Comparison of ENCODE assay signal across 35 mouse cellular contexts in the genomic region with DNA sequence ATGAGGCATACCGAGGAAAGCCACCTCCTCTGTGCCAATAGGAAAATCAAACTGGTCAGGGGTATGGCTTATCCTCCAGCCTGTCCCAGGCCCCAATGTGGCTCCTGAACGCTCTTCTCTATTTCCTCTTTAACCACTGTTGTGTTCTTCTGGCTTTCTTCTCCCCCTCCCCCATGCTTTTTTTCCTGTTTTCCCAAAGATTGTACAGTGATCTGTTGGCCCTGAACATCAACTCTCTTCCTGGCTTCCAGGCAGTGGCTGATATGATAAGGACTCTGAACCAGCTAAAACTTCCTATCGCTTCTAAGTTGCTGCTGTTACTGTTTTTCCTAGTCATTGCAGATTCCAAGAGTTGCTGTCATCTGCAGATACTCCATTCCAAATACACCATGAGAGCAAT. TPM values are rescaled to one million over a fixed set of nuclear protein-coding genes. Genes with fewer than 3 reads are reported as not detected.
DNase-seq lines count a peak whose midpoint lies in the region; ATAC-seq lines count a peak whose summit lies in the region.
"Had no signal": no experiment of that assay in that cellular context is flagged by ENCODE, and none has a peak within 500 bp of the region (broad histone marks: within the 10 kb centered on the region; RNA-seq: fewer than 3 reads in every experiment).

No protein-coding gene starts in this region.

- DNase-seq in heart, adult 11 months: peak; percentile 87
- DNase-seq in heart, adult 9 months (ENCODE audit: low spot score in 2 of 2): no peak
- no peak for DNase-seq in heart, postnatal 4 days
- no peak for DNase-seq in liver, embryonic 11.5 days (ENCODE audit: low spot score)
- DNase-seq in liver: no peak
- no peak for DNase-seq in forebrain, embryonic 10.5 days (ENCODE audit: extremely low spot score, low spot score)
- DNase-seq: adrenal gland, adult 2 months; adrenal gland, postnatal 36 days; cerebellum, adult 18-20 months; cerebellum, postnatal 10 days; forebrain, postnatal 0 days; kidney, adult 2 months; kidney, postnatal 36 days; right cerebral cortex, adult 18-20 months; spleen, adult 18-20 months; thymus, postnatal 14 days had no signal

- no peak overlapping the region for H3K4me3 ChIP-seq in heart, embryonic 15.5 days
- no peak overlapping the region for H3K4me3 ChIP-seq in liver, embryonic 11.5 days (ENCODE audit: low read depth, low read length)
- no peak overlapping the region for H3K4me3 ChIP-seq in forebrain, embryonic 10.5 days
- H3K4me3 ChIP-seq: erythroblast, embryonic 14.5 days; forebrain, embryonic 12.5 days; hindbrain, embryonic 10.5 days; hindbrain, embryonic 15.5 days; layer of hippocampus, adult 2 months; limb, embryonic 13.5 days; lung, embryonic 15.5 days; midbrain, embryonic 12.5 days; myocyte; neural tube, embryonic 12.5 days had no signal

- peaks cover 25% of the 10 kb centered on the region for H3K36me3 ChIP-seq in heart, embryonic 15.5 days
- peaks cover 21% of the 10 kb centered on the region for H3K36me3 ChIP-seq in liver, embryonic 11.5 days (ENCODE audit: control insufficient read depth, insufficient read depth, low read length)
- peaks cover 64% of the 10 kb centered on the region for H3K36me3 ChIP-seq in forebrain, embryonic 10.5 days (replicated peaks)

- H3K27me3 ChIP-seq in heart, embryonic 15.5 days: no peaks in the 10 kb centered on the region
- no peaks in the 10 kb centered on the region for H3K27me3 ChIP-seq in liver, embryonic 11.5 days (replicated peaks; ENCODE audit: control insufficient read depth, insufficient read depth, low read length)
- H3K27me3 ChIP-seq in forebrain, embryonic 10.5 days (ENCODE audit: poor library complexity, severe bottlenecking): no peaks in the 10 kb centered on the region
- H3K27me3 ChIP-seq: CH12.LX; forebrain, embryonic 12.5 days; hindbrain, embryonic 15.5 days; limb, embryonic 13.5 days; lung, embryonic 15.5 days; midbrain, embryonic 12.5 days; neural tube, embryonic 12.5 days had no signal

- H3K4me2 ChIP-seq in heart, embryonic 15.5 days: no peak overlapping the region
- no peak overlapping the region for H3K4me2 ChIP-seq in liver, embryonic 11.5 days
- H3K4me2 ChIP-seq: forebrain, embryonic 12.5 days; hindbrain, embryonic 15.5 days; limb, embryonic 13.5 days; lung, embryonic 15.5 days; midbrain, embryonic 12.5 days; neural tube, embryonic 12.5 days had no signal

- no peak overlapping the region for H3K9ac ChIP-seq in heart, embryonic 15.5 days
- H3K9ac ChIP-seq in liver, embryonic 11.5 days (ENCODE audit: low read depth, low read length): no peak overlapping the region
- H3K9ac ChIP-seq: forebrain, embryonic 12.5 days; forebrain, postnatal 0 days; hindbrain, embryonic 15.5 days; limb, embryonic 13.5 days; lung, embryonic 15.5 days; midbrain, embryonic 12.5 days; neural tube, embryonic 12.5 days had no signal

- no peaks in the 10 kb centered on the region for H3K9me3 ChIP-seq in heart, embryonic 15.5 days (replicated peaks)
- no peaks in the 10 kb centered on the region for H3K9me3 ChIP-seq in liver, embryonic 11.5 days (ENCODE audit: control insufficient read depth, low read length)
- H3K9me3 ChIP-seq in forebrain, embryonic 10.5 days: no peaks in the 10 kb centered on the region
- H3K9me3 ChIP-seq: forebrain, embryonic 12.5 days; hindbrain, embryonic 10.5 days; hindbrain, embryonic 15.5 days; limb, embryonic 13.5 days; lung, embryonic 15.5 days; midbrain, embryonic 12.5 days; neural tube, embryonic 12.5 days had no signal

- H3K27ac ChIP-seq in heart, embryonic 15.5 days: peak overlapping the region; percentile 54
- H3K27ac ChIP-seq in liver, embryonic 11.5 days (ENCODE audit: low read depth, low read length): no peak overlapping the region
- no peak overlapping the region for H3K27ac ChIP-seq in forebrain, embryonic 10.5 days
- H3K27ac ChIP-seq: forebrain, embryonic 12.5 days; hindbrain, embryonic 10.5 days; hindbrain, embryonic 15.5 days; layer of hippocampus, adult 2 months; limb, embryonic 13.5 days; lung, embryonic 15.5 days; midbrain, embryonic 12.5 days; neural tube, embryonic 12.5 days had no signal

- WGBS in heart, embryonic 15.5 days: 65% methylated on average over 3 of the region's 3 CpGs
- WGBS in liver, embryonic 11.5 days: 63% methylated on average over 3 of the region's 3 CpGs
- WGBS in forebrain, embryonic 10.5 days: 93% methylated on average over 3 of the region's 3 CpGs

- ATAC-seq in heart, embryonic 15.5 days (replicated peaks; ENCODE audit: insufficient number of reproducible peaks, insufficient read depth, low FRiP score, low read depth): peak; percentile 60; the same call in 1 of the 2 replicates
- ATAC-seq in liver, embryonic 11.5 days (replicated peaks; ENCODE audit: low FRiP score): 0 out of 2 replicates have a peak, but pooled peaks have one; percentile 19
- ATAC-seq: activated CD4-positive, CD25-positive, alpha-beta regulatory T cell, adult 4 months; forebrain, postnatal 0 days; inflammation-experienced regulatory T-cells, adult 6 months had no signal

- H3K4me1 ChIP-seq in heart, embryonic 15.5 days (replicated peaks): peaks cover 23% of the 10 kb centered on the region
- peaks cover 22% of the 10 kb centered on the region for H3K4me1 ChIP-seq in liver, embryonic 11.5 days (replicated peaks; ENCODE audit: control insufficient read depth, insufficient read depth, low read length)
- peaks cover 22% of the 10 kb centered on the region for H3K4me1 ChIP-seq in forebrain, embryonic 10.5 days
- H3K4me1 ChIP-seq: hindbrain, embryonic 15.5 days; midbrain, embryonic 12.5 days; neural tube, embryonic 12.5 days had no signal

RNA-seq across cellular contexts. Expression of a gene that starts 6.2 kb away (rescaled TPM):
- polyA plus RNA-seq in heart, embryonic 15.5 days (2015; fragmentation: Nextera tagmentation; extraction: Ambion mirVana): 78.9 and 87.9 TPM in 2 replicates
- total RNA-seq in heart, postnatal 4 days (2021): 10 to 100 TPM; 65.8 to 68.2 TPM
- 168 and 171 TPM in 2 replicates for polyA plus RNA-seq in liver, embryonic 11.5 days (2014; fragmentation: Nextera tagmentation; extraction: Ambion mirVana)
- 132 and 133 TPM in 2 replicates for polyA plus RNA-seq in forebrain, embryonic 10.5 days (2016; fragmentation: Nextera tagmentation; extraction: Ambion mirVana)

RNA-seq across cellular contexts. Expression of a gene that starts 6.4 kb away (rescaled TPM):
- 22.0 TPM in 2 replicates for polyA plus RNA-seq in heart, embryonic 15.5 days (2015; fragmentation: Nextera tagmentation; extraction: Ambion mirVana)
- 10 to 100 TPM; 10.2 to 11.8 TPM for total RNA-seq in heart, postnatal 4 days (2021)
- polyA plus RNA-seq in liver, embryonic 11.5 days (2014; fragmentation: Nextera tagmentation; extraction: Ambion mirVana): 26.0 and 26.6 TPM in 2 replicates
- 27.1 and 28.0 TPM in 2 replicates for polyA plus RNA-seq in forebrain, embryonic 10.5 days (2016; fragmentation: Nextera tagmentation; extraction: Ambion mirVana)

RNA-seq across cellular contexts. Expression of a gene that starts 55.1 kb away (rescaled TPM):
- 0.08 and 0.18 TPM in 2 replicates for polyA plus RNA-seq in heart, embryonic 15.5 days (2015; fragmentation: Nextera tagmentation; extraction: Ambion mirVana)
- not detected for total RNA-seq in heart, postnatal 4 days (2021)
- 0.14 TPM in 1 of 2 replicates, not detected in the other for polyA plus RNA-seq in liver, embryonic 11.5 days (2014; fragmentation: Nextera tagmentation; extraction: Ambion mirVana)
- 0.20 and 0.36 TPM in 2 replicates for polyA plus RNA-seq in forebrain, embryonic 10.5 days (2016; fragmentation: Nextera tagmentation; extraction: Ambion mirVana)
- total RNA-seq: adrenal gland, adult 2 months; adrenal gland, postnatal 36 days; CH12.LX; common myeloid progenitor, adult 5-6 weeks; forebrain, postnatal 0 days; gastrocnemius, adult 8-10 months; megakaryocyte progenitor cell, adult 5-6 weeks; midbrain, postnatal 0 days had no signal
- polyA plus RNA-seq: activated CD4-positive, CD25-positive, alpha-beta regulatory T cell, adult 4 months; adrenal gland, adult 2 months; C2C12; erythroblast, embryonic 14.5 days; hindbrain, embryonic 15.5 days; inflammation-experienced regulatory T-cells, adult 6 months; midbrain, embryonic 12.5 days; midbrain, postnatal 0 days; myocyte had no signal
